Mouse (Mus musculus) lung, postnatal 14 days (tissue): ENCODE results near the gene Map3k19.

Experiments used
- DNase-seq: peaks from one replicate; pipeline ENCODE4 v3.0.0; 2021

The Map3k19 gene

GRCm38 (mm10) chr1:127854486-127855222 lies at the start of gene Map3k19:
TSS of gene Map3k19 (minus strand) at chr1:127855031.
- no peak for DNase-seq

DNA sequence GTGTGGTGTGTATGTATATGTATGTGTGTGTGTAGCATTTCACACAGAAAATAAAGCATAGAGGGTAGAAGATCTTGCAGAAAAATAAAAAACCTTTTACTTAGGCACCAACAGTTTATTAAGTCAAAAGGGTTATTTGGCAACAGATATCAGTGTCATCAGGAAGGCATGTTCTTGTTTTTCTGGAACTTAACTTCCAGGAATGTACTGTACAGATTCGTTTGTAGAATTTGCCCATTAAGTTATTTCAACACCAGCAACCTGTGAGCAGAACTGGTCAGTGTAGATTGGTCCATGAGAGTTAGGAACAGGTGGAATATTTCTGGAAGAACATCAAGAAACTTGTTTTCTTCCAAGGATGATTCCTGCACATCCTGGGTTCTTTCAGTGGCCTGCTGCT lies 44.6 kb upstream of the Map3k19 start:
- DNase-seq: no peak

GRCm38 (mm10) chr1:127869276-127869675 lies 14.4 kb upstream of the Map3k19 start:
- DNase-seq: no peak

DNA sequence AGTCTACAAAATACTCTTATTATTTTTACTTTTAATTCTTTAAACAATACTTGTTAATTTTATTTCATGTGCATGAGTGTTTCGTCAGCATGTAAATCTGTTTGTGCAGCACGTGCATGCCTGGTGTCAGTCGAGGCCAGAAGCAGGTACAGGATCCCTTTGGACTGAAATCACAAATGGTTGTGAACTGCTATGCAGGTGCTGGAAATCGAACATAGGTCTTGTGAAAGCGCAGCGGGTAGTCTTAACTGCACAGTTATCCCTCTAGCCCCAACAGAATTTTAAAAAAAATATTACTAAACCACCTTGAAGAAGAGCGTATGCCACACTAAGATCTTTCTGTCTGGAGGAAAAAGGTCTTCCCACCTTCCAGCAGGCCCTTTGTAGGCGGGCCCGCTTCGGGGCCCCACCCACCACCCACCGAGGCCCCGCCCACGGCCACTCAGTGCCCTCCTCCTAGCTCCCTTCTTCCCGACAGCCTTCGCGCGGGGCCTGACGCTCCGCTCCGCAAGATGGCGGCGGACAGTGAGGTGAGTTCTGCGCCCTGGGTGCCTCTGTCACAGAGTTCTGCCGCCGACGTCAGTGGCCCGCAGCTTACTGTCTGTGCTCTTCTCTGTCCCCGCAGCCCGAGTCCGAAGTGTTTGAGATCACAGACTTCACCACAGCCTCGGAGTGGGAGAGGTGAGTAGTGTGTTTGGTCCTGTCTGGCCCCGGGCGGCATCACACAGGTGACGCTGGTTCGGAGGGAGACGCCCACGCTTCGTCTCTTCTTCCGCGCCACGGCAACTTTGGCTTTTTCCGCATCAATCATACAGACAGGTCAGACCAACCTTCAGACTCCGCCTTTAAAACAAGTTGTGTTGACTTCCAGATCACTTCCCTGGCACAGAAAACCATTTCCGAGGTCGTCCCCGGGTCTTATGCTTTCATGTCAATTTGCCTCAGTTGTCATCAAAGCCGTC lies 13.8 kb upstream of the Map3k19 start, which contains the start of gene Rab3gap1:
Gene Rab3gap1, plus strand, starts transcription at position 474 of the 962 bp plus-strand sequence.
- DNase-seq: peak; percentile 92

GRCm38 (mm10) chr1:127863806-127864205 lies 9.0 kb upstream of the Map3k19 start:
- DNase-seq: no peak

DNA sequence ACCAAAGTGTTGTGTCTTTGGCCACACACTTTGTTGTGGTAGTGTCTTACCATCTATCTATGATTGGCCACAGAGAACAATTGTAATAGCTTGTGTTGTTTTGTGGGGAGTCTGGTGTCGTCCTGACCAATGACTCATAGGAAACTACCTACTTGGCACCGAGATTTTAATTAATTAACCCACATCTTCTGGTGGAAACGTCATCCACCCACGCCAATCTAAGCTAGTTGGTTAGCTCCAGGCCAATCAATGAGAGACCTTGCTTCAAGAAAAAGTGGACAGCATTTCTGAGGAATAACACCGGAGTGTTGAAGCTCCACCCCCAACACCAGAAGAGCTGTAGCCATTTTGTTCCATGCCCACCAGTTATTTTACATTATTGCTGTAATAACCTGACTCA lies 7.1 kb upstream of the Map3k19 start:
- DNase-seq: no peak

DNA sequence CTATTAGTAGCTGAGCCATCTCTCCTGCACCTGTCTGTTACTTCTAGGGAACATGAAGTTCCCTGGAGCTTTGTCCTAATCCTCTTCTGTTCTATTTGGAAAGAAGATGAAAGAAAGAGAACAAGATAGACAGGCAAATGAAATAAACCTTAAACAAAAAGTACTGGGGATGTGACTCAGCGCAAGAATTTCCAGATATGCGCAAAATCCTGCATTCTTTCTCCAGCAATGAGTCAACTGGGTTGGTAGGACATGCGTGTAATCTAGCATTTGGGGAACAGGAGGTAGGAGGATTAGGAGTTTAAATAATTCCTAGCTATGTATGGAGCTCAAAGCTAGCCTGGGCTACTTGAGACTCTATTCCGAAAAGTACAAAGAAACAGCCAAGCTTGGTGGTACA lies 5.7 kb upstream of the Map3k19 start:
- DNase-seq: no peak

DNA sequence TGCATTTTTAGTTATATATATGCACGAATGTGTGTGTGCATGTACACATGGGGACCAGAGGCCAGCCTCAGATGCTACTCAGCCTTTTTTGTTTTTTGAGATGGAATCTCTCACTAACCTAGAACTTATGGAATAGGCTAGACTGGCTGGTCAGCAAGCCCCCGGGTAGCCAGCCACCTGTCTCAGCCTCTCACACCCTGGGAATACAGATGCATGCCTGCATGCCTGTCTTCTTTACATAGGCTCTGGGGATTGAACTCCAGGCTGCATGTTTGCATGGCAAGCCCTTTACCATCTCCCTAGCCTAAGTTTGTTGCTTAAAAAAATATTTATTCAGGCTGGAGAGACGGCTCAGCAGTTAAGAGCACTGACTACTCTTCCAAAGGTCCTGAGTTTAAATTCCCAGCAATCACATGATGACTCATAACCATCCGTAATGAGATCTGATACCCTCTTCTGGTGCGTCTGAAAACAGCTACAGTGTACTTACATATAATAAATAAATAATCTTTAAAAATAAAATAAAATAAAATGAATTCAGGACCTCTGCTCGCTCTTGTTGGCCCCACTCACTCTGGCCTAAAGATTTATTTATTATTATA lies 5.1 kb upstream of the Map3k19 start:
- no peak for DNase-seq

DNA sequence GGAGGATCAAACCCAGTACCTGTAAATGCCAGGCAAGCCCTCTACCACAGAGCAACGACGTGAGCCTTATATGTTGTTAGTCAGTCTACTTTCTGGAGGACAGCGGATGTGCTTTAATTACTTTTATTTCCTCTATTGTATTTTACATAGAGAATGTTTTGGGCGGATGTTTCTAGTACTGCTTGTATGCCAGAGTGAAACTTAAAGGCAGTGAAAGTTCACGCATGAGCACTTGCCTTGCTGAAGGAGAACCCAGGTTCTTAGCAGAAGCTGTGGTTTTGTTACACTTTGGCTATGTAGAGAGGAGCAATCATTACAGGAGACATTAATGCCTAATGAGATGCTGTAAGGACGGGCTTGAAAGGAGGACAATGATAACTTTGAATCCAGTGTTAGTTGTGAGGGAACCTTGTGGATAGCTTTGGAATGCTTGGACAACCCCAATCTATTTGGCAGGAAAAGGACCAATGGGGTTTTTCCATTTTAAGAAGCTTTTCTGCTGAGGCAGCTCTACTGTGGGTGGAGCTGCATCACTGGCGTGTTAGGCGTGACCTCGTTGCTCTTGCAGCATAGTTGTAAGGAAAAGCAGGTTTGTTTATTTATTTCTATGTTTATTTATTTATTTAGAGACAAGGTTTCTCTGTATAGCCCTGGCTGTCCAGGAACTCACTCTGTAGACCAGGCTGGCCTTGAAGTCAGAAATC lies 4.3 kb upstream of the Map3k19 start:
- DNase-seq: no peak

GRCm38 (mm10) chr1:127850075-127850610 lies 4.7 kb downstream of the Map3k19 start:
- no peak for DNase-seq

DNA sequence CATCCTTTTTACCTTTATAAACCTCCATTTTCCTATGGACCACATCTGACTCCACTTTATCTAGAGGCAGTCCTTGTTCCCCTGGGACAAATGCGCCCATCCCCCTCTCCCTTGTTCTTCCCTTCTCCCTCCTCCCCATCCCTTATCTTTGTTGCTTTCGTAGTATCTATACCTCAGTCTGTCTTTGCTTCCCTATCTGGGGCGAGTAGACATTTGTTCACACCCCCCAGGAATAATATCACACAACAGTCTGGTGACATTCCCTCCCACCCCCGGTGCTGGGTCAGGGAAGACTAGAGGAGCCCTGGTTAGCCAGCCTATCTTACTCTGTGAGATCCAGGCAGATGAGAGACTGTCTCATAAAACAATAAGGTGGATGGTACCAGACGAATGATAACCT lies 9.4 kb downstream of the Map3k19 start:
- DNase-seq: no peak

GRCm38 (mm10) chr1:127838602-127839001 lies 16.2 kb downstream of the Map3k19 start:
- DNase-seq: no peak

GRCm38 (mm10) chr1:127836619-127837018 lies 18.2 kb downstream of the Map3k19 start:
- DNase-seq: no peak

- DNase-seq: no peak
Observed at GRCm38 (mm10) chr1:127834202-127834601, 20.6 kb downstream of the Map3k19 start.

- DNase-seq: no peak
Observed at GRCm38 (mm10) chr1:127833714-127834113, 21.1 kb downstream of the Map3k19 start.

DNA sequence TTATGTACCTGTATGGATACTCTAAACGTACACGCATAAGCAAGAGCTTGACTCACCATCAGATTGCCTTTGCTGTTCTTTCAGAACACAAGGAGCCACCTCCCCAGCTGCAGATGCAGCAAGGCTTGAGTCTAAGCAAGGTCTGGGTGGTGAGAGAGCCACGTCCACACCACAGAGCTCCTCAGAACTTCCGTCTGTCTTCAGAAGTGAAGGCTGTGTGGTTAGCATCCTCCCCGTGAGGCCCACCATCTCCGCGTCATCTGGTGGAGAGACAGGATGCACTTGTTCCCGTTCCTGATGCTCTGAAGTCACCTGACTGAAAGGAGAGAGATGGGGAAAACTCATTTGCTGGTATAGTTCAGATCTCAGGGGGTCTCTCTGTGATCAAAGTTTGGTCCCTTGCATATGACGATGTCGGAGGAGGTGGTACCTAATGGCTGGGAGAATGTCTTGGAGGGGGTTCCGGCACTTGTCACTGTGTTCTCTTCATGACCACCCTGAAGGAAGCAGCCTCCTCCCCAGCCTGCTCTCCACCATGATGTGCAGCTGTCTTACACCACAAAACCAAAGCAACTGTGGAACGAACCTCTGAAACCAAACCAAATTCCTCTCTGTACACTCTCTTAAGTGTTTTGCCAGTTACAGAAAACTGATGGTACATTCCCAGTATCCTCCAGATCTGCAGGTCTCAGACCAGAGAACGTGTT lies 24.5 kb downstream of the Map3k19 start:
- DNase-seq: no peak

DNA sequence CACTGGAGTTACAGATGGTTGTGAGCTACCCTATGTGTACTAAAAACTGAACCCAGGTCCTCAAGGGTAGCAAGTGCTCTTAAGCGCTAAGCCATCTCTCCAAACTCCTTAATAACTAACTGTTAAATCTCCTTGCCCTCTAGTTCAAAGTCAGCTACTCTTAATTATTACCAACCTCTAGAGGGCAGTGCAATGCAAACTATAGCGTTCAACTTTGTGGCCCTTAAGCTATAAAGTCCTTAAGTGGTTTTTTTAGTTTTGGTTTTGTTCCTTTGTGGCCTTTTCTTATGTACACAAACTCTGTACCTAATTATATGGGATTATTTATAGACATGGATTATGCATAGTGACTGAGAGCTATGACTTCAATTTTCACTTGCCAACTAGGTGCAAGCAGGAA lies 27.5 kb downstream of the Map3k19 start:
- DNase-seq: peak; percentile 54

DNA sequence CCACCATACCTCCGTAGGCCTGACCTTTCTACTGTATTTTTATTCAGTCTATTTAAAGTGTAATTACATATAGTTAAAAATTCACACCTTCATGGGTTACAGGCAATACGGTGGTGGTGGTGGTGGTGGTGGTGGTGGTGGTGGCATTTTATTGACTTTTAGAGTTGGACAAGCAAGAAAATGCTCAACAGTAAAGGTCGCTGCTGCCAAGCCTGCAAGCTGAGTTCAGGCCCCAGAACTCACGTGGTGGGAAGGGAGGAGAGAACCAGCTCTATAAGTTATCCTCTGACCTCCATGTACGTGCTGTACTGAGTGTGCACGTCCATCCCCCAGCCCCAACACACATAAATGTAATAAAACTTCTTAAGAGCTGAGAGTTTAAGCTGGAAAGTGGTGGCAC lies 38.5 kb downstream of the Map3k19 start:
- DNase-seq: no peak

DNA sequence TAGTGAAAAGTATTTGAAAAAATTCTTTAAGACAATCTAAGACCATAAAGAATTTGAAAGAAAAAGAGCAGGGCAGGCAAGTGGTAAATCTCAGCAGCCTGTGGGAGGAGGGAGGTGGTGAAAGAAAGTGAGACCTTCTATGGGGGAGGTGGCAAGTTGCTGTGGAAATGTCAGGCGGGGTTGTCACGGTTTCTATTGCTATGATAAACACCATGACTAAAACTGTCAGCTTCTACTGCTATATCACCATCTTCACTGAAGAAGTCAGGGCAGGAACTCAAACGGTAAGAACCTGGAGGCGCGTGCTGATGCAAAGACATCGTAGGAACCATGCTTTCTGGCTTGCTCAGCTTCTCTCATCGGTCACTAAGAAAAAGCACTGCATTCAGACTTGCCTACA lies 41.9 kb downstream of the Map3k19 start:
- DNase-seq: no peak

GRCm38 (mm10) chr1:127808671-127809070 lies 46.2 kb downstream of the Map3k19 start:
- no peak for DNase-seq

GRCm38 (mm10) chr1:127802916-127803315 lies 51.9 kb downstream of the Map3k19 start:
- no peak for DNase-seq

DNA sequence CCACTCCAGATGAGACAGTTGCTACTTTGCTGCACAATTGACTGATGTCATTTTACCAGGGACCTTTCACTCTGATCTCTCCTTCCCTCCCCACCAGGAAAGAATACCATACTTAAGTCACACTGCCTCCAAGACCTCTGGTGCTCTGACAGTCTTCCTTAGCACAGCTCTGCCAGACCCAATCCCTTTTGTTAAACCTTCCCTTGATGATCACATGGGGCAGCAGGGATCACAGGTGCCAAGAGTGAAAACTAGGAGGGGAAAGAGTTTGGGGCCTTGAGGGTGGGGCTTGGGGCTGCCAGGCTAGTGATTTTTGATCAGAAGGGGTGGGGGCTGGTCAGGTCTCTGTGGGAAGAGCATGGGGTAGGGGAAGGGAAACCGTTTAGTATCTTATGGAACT lies 58.1 kb downstream of the Map3k19 start:
- no peak for DNase-seq
